ENCODE assay signal across 9 mouse cellular contexts in the genomic region with DNA sequence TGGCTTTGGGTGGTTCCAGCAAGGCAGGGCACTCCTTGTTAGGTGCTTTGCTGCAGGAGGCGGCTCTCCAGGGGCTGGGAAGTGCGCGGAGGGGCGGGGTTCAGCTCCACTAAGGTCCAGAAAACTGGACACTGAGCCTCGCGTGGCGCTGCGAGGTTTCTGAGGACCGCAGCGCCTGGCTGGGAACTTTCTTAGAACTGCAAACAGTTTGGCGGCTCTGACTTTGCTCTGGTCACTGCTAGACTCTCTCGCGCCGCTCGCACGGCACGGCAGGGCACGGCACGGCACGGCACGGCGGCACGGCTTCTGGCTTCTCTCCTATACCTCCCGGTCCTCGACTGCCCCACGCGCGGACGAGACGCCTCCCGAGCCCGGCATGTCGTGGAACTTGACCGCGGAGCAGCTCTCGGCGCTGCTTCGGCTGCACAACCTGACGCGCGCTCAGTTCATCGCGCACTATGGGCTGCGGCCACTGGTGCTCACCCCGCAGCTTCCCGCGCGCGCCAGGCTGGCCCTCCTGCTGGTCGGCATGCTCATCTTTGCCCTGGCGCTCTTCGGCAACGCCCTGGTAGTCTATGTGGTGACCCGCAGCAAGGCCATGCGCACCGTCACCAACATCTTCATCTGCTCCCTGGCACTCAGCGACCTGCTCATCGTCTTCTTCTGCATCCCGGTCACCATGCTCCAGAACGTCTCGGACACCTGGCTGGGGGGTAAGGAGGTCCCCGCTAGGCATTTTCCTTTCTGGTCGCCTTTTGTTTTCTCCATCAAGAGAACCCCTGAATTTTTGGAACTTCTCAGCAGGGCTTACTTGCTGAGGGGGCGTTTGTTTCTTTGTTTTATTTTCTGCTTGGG. TPM values are rescaled to one million over a fixed set of nuclear protein-coding genes. Genes with fewer than 3 reads are reported as not detected.
DNase-seq lines count a peak whose midpoint lies in the region; ATAC-seq lines count a peak whose summit lies in the region.
"Had no signal": no experiment of that assay in that cellular context is flagged by ENCODE, and none has a peak within 500 bp of the region (broad histone marks: within the 10 kb centered on the region; RNA-seq: fewer than 3 reads in every experiment).

Gene C130060K24Rik (plus strand): TSS at position 188 of the 855 bp plus-strand sequence.

- H3K27ac ChIP-seq in heart, embryonic 14.5 days (replicated peaks in 1 of 2; ENCODE audit: control insufficient read depth in 1 of 2, insufficient read depth in 1 of 2, low read depth in 2 of 2, low read length in 2 of 2) = no peak within 1 kb of the TSS
- no peak within 1 kb of the TSS for H3K27ac ChIP-seq in embryonic facial prominence, embryonic 14.5 days (replicated peaks; ENCODE audit: low read depth, low read length)
- no peak within 1 kb of the TSS for H3K27ac ChIP-seq in neural tube, embryonic 12.5 days

- 2% methylated on average over 64 of the region's 64 CpGs for WGBS in heart, embryonic 14.5 days
- WGBS in embryonic facial prominence, embryonic 14.5 days = 1% methylated on average over 25 of the region's 64 CpGs
- WGBS in neural tube, embryonic 12.5 days = under 1% methylated on average over 64 of the region's 64 CpGs

- H3K4me3 ChIP-seq in heart, embryonic 14.5 days (ENCODE audit: control insufficient read depth in 1 of 2, insufficient read depth in 1 of 2, low read depth in 1 of 2, low read length in 2 of 2) = peak within 1 kb of the TSS; percentile 56 to 64
- peak within 1 kb of the TSS; percentile 54 for H3K4me3 ChIP-seq in embryonic facial prominence, embryonic 14.5 days (ENCODE audit: low read depth, low read length)
- peak within 1 kb of the TSS; percentile 55 for H3K4me3 ChIP-seq in neural tube, embryonic 12.5 days

- H3K27me3 ChIP-seq in heart, embryonic 14.5 days (ENCODE audit: control insufficient read depth, insufficient read depth, low read length) = peaks cover 16% of the 10 kb centered on the region; the same call in 1 of the 2 replicates
- peaks cover 17% of the 10 kb centered on the region for H3K27me3 ChIP-seq in embryonic facial prominence, embryonic 14.5 days (replicated peaks; ENCODE audit: control insufficient read depth, insufficient read depth, low read length)
- H3K27me3 ChIP-seq in neural tube, embryonic 12.5 days (replicated peaks) = peaks cover 13% of the 10 kb centered on the region

- no peak for DNase-seq in heart, postnatal 36 days
- peak; percentile 36 for DNase-seq in Muller cell, postnatal 12 days (ENCODE audit: inconsistent ontology term)
- DNase-seq in embryonic facial prominence, embryonic 14.5 days (ENCODE audit: low spot score) = peak; percentile 6
- peak; percentile 42 to 49 for DNase-seq in kidney, postnatal 4 days
- no peak for DNase-seq in gastrocnemius, adult 8-10 months (ENCODE audit: low spot score in 2 of 2)

- ATAC-seq in heart, embryonic 14.5 days (ENCODE audit: insufficient number of reproducible peaks, insufficient read depth, low FRiP score, low read depth) = 0 out of 2 replicates have a peak, but pooled peaks have one; percentile 43
- peak; percentile 78; the same call in 1 of the 2 replicates for ATAC-seq in embryonic facial prominence, embryonic 14.5 days (ENCODE audit: low read depth)
- ATAC-seq in neural tube, embryonic 12.5 days (ENCODE audit: low FRiP score, low read depth) = peak; percentile 85
- no peak for ATAC-seq in activated CD4-positive, CD25-positive, alpha-beta regulatory T cell, adult 4 months
- ATAC-seq: Patski had no signal

- peak within 1 kb of the TSS; percentile 59 for H3K9ac ChIP-seq in heart, embryonic 14.5 days (ENCODE audit: low read length)
- H3K9ac ChIP-seq in embryonic facial prominence, embryonic 14.5 days (ENCODE audit: low read depth, low read length) = peak within 1 kb of the TSS; percentile 63
- peak within 1 kb of the TSS; percentile 48 for H3K9ac ChIP-seq in neural tube, embryonic 12.5 days

- no peaks in the 10 kb centered on the region for H3K9me3 ChIP-seq in heart, embryonic 14.5 days (ENCODE audit: control insufficient read depth, low read length)
- no peaks in the 10 kb centered on the region for H3K9me3 ChIP-seq in embryonic facial prominence, embryonic 14.5 days (ENCODE audit: control insufficient read depth, low read length)
- H3K9me3 ChIP-seq in neural tube, embryonic 12.5 days = no peaks in the 10 kb centered on the region

- H3K4me1 ChIP-seq in heart, embryonic 14.5 days (ENCODE audit: control insufficient read depth in 2 of 2, insufficient read depth in 2 of 2, low read length in 2 of 2) = 0 out of 4 replicates have a peak, but pooled peaks cover 0 to 2% of the 10 kb centered on the region in 2 experiments
- H3K4me1 ChIP-seq in embryonic facial prominence, embryonic 14.5 days (ENCODE audit: control insufficient read depth, insufficient read depth, low read length) = no peaks in the 10 kb centered on the region
- H3K4me1 ChIP-seq in neural tube, embryonic 12.5 days = 0 out of 2 replicates have a peak, but pooled peaks cover 4% of the 10 kb centered on the region

- no peaks in the 10 kb centered on the region for H3K36me3 ChIP-seq in heart, embryonic 14.5 days (ENCODE audit: control insufficient read depth, insufficient read depth, low read length)
- H3K36me3 ChIP-seq in embryonic facial prominence, embryonic 14.5 days (ENCODE audit: control insufficient read depth, insufficient read depth, low read length) = no peaks in the 10 kb centered on the region
- no peaks in the 10 kb centered on the region for H3K36me3 ChIP-seq in neural tube, embryonic 12.5 days

- intact Hi-C loops in heart, postnatal 36 days (cut with DNase I) = no loop called here

- peak within 1 kb of the TSS; percentile 98 for H3K4me2 ChIP-seq in heart, embryonic 14.5 days (ENCODE audit: low read length)
- peak within 1 kb of the TSS; percentile 96 for H3K4me2 ChIP-seq in embryonic facial prominence, embryonic 14.5 days (ENCODE audit: low read depth, low read length)
- H3K4me2 ChIP-seq in neural tube, embryonic 12.5 days (replicated peaks) = peak within 1 kb of the TSS; percentile 98

RNA-seq across cellular contexts. Expression of gene C130060K24Rik, which starts in this region (rescaled TPM):
- polyA plus RNA-seq in heart, embryonic 14.5 days (2014; fragmentation: Nextera tagmentation; extraction: Ambion mirVana) = 0.19 TPM in 1 of 2 replicates, not detected in the other
- total RNA-seq in heart, postnatal 36 days (2021) = not detected
- polyA plus RNA-seq in embryonic facial prominence, embryonic 14.5 days (2014; fragmentation: Nextera tagmentation; extraction: Ambion mirVana) = 0.07 and 0.24 TPM in 2 replicates
- polyA plus RNA-seq in neural tube, embryonic 12.5 days (2016; fragmentation: Nextera tagmentation; extraction: Ambion mirVana) = 0.51 TPM in 2 replicates
- polyA plus RNA-seq in activated CD4-positive, CD25-positive, alpha-beta regulatory T cell, adult 4 months (2017; shearing (Covaris generic)) = not detected
- total RNA-seq in gastrocnemius, adult 8-10 months (2022) = not detected
- polyA plus RNA-seq: Patski had no signal

Comparison
In these comparisons a context has a peak if more than half of its experiments do, and no peak if none do; other contexts are left out.
1. Peak in ATAC-seq, H3K4me3 ChIP-seq, H3K9ac ChIP-seq and H3K4me2 ChIP-seq in heart, embryonic 14.5 days; RNA of the gene not detected or under 1 TPM.
2. Peak in DNase-seq, ATAC-seq, H3K4me3 ChIP-seq, H3K9ac ChIP-seq and H3K4me2 ChIP-seq in embryonic facial prominence, embryonic 14.5 days; RNA of the gene not detected or under 1 TPM.
3. Peak in ATAC-seq, H3K4me3 ChIP-seq, H3K9ac ChIP-seq and H3K4me2 ChIP-seq in neural tube, embryonic 12.5 days; RNA of the gene not detected or under 1 TPM.
4. DNase-seq: peak in Muller cell, postnatal 12 days (single experiment) and kidney, postnatal 4 days (2 of 2); none in heart, postnatal 36 days (0 of 2) and gastrocnemius, adult 8-10 months (0 of 2).
5. Peak in every context shown above with its lines, with median percentiles within 50 percentile points of each other: H3K4me2 ChIP-seq, H3K4me3 ChIP-seq and H3K9ac ChIP-seq.